Mouse (Mus musculus) right cerebral cortex, postnatal 10 days (tissue): ENCODE results near the gene 3110040M04Rik.
"Not testable (repeated sequence)": the region's sequence is repeated elsewhere in the genome, so short reads cannot be mapped to it uniquely, and the experiment has no call there.

Experiments used
- DNase-seq, 2 experiments: peaks; one replicate each; pipeline ENCODE4 v3.0.0; 2021; ENCODE audit warnings: low spot score in 2 of 2

Gene 3110040M04Rik

DNA sequence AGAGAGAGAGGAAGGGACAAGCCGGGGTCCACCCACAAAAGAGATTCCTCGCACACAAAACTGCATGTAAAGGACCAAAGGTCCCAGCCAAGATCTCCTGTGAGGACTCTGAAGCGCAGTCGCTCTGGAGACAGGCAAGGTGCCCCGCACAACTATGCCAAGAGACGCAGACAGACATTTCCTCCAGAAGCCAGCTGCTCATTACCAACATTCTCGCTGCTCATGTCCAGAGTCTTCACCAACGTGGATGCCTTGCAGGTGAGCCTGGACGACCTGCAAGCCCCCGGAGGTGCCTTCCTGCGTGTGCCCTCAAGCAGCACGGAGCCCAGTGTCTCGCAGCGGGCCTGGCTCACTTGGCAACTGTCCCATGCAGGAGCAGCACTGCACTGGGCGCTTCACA is 11.2 kb upstream of the 3110040M04Rik start:
- DNase-seq, result not testable (repeated sequence)

DNA sequence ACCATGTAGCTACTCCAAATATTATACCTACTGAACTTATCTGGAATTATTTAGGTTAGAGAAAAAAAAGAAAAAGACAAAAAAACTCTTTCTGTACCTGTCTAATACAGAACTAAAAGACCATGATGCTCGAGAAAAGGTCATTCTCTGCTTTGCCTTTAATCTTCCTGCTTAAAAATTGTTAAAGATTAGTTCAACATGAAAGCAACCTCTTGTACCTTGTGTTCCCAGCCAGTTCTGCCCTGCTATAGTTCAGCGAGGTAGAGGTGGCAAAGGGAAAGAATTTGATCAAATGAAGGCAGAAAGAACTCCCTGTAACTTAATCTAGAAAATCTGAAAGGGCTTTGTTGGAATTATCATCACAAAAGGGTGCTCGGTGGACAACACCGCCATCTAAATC is 7.9 kb upstream of the 3110040M04Rik start:
- DNase-seq, result not testable (repeated sequence)

DNA sequence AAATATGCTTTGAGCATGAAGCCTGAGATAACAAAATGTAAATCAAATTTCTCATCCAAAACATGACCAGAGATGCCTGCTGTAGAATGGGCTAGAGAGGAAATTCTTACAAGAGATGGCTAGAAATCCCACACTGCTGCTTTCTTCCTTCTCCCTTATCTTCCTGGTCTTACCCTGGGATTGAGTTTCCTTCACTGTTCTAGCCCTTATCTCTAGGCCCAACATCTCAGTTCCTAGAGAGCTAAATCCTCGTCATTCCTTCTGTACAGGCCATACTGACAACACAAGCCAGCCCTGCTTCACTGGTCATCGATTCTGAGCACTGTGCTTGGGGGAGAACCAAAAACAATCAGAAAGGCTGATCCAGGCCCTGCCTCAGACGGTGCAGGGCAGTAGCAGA is 7.2 kb upstream of the 3110040M04Rik start:
- not testable (repeated sequence) for DNase-seq

DNA sequence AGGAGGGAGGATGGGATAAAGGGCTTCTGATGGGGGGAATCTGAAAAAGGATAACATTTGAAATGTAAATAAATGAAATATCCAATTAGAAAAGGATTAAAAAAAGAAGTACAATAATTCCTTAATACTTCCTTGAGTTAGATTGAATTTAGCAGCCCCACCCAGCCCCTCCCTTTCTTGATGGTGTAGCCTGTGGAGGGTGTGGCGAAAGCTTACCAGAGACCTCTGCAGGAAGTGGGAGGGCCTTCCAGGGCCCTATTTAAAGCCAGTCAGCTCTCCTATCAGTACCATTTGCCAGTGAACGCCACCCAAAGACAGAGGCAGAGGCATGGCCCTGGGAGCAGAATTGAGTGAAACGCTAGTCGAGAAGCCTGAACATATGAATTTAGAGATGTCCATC is 5.8 kb upstream of the 3110040M04Rik start, which contains the start of gene Gm47995:
Gm47995 (plus strand) TSS at position 329 of the 400 bp plus-strand sequence.
- DNase-seq, result not testable (repeated sequence)

DNA sequence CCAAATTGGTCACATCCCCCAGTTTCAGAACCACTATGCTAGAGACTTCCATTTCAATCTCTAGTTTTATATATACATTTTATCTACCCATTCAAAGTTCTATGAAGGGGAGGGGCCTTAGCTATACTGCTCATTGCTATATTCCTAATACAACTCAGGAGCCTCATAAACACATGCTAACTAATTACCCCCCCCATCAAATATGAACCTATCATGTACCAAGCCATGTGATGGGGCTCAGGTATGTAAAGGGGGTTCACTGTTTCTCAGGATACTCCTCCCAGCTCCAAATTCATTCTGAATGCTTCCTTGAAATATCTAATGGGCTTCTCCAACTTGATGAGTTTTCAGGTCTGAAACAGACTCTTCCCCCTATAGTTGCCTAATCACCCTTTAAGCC is 3.3 kb upstream of the 3110040M04Rik start:
- not testable (repeated sequence) for DNase-seq

DNA sequence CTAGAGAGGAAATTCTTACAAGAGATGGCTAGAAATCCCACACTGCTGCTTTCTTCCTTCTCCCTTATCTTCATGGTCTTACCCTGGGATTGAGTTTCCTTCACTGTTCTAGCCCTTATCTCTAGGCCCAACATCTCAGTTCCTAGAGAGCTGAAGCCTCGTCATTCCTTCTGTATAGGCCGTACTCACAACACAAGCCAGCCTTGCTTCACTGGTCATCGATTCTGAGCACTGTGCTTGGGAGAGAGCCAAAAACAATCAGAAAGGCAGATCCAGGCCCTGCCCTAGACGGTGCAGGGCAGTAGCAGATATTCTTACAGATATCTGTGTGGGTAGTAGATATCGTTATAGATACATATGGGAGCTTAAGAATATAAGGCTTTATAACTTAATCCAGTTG is 1.1 kb upstream of the 3110040M04Rik start:
- not testable (repeated sequence) for DNase-seq

DNA sequence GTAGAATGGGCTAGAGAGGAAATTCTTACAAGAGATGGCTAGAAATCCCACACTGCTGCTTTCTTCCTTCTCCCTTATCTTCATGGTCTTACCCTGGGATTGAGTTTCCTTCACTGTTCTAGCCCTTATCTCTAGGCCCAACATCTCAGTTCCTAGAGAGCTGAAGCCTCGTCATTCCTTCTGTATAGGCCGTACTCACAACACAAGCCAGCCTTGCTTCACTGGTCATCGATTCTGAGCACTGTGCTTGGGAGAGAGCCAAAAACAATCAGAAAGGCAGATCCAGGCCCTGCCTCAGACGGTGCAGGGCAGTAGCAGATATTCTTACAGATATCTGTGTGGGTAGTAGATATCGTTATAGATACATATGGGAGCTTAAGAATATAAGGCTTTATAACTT is 4.6 kb downstream of the 3110040M04Rik start:
- DNase-seq, result not testable (repeated sequence)

DNA sequence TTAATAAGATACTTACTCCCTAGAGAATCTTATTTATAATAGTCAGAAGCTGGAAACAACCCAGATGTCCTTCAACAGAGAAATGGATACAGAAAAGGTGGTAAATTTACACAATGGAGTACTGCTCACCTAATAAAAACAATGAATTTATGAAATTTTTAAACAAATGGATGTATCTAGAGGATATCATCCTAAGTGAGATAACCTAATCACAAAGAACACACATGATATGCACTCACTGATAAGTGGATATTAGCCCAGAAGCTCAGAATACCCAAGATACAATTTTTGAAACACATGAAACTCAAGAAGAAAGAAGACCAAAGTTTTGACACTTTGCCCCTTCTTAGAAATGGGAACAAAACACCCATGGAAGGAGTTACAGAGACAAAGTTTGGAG is 5.0 kb downstream of the 3110040M04Rik start:
- DNase-seq, result not testable (repeated sequence)

DNA sequence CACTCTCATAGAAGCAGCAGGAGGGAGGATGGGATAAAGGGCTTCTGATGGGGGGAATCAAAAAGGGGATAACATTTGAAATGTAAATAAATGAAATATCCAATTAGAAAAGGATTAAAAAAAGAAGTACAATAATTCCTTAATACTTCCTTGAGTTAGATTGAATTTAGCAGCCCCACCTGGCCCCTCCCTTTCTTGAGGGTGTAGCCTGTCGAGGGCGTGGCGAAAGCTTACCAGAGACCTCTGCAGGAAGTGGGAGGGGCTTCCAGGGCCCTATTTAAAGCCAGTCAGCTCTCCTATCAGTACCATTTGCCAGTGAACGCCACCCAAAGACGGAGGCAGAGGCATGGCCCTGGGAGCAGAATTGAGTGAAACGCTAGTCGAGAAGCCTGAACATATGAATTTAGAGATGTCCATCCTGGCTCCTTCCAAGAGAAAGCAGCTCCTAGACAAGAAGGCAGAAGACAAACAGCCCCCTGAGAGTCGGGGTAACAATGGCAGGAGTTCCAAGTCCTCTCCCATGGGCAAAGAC is 6.0 kb downstream of the 3110040M04Rik start, which contains the start of gene Gm47996:
Gm47996 (plus strand) TSS at position 308 of the 532 bp plus-strand sequence.
- DNase-seq, result not testable (repeated sequence)

DNA sequence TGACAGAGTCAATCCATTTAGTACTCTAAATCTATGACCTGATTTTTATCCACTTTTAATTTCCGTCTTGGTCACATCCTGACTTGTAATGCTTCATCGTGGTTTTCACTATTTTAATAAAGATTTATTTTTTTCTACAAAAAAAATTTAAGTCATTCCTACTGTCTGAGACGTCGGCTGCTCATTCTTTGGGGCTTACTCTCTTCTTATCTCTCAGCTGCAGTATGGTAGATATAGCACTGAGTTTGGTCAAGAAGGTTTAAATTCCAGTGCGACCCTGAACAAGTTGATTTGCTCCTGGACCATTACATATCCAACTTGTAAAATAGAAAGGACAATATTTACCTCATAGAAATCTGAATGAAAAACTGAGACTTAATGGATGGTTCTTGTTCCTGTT is 7.7 kb downstream of the 3110040M04Rik start:
- DNase-seq, result not testable (repeated sequence)

DNA sequence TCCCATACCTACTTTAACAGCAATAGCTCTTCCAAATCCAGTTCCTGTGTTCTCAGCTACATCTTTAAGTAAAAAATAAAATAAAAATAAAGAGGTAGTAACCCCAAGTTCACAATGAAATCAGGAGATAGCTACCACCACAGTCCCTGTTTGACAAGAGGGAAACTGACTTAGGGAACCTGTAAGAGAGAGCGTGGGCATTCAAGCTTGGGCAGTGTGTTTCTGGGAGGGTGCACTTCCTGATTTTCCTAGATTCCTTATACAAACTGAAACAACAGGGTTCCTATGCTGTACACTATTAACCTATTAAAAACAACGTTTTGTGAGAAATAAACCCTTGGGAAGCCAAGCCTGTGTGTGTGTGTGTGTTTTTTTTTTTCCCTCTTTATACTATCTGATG is 10.9 kb downstream of the 3110040M04Rik start:
- no peak for DNase-seq

DNA sequence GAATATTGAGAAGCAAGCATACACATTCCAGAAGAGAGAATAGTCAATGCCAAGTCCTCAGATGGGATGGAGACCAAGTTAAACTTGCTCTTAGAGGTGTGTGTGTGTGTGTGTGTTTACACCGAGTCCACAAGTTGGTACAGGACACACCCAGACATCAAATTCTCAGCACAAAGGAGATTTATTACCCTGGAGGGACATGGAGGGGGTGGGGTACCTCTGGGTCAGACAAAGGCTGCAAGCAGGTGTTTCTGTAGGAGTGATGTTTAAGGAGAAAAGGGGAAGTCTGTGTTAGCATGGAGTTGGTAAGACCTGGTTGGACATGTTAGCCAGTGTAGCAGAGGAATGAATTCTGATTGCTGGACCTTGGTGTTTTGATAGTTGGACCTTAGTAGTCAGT is 12.1 kb downstream of the 3110040M04Rik start:
- no peak for DNase-seq

DNA sequence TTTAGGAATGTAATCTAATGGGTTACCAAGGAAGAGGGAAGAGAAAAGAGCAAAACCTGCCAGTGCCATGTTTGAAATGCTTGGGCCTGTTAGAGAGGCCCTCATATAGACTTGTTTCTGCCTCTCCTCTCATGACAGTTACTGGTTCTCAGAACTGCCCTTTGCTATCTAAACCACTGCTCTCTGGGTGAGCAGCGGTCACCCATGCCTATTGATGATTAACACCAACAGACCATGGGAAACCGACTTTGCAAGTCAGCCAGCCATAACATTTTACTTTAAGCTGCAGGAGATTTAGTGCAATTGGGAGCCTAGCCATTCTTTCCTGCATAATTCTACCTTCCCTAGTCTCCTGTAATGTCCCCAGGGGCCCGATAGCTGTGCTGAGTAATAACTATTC is 12.5 kb downstream of the 3110040M04Rik start:
- no peak for DNase-seq

DNA sequence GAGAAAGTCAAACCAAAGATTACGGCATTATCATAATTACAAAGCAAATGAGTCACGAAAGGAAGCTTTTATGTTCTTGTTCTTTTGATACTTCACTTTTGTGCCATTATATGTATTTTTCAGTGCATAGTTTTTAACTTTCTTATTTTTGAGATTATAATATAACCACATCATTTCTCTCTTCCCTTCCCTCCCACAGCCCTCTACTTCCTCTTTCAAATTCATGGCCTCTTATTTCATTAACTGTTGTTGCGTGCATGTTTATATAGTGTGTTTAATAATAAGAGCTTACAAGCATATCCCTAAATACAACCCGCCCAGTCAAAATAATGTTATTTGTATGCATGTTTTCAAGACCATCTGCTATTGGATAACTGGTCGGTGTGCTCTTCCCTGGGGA is 15.1 kb downstream of the 3110040M04Rik start:
- DNase-seq, result no peak

DNA sequence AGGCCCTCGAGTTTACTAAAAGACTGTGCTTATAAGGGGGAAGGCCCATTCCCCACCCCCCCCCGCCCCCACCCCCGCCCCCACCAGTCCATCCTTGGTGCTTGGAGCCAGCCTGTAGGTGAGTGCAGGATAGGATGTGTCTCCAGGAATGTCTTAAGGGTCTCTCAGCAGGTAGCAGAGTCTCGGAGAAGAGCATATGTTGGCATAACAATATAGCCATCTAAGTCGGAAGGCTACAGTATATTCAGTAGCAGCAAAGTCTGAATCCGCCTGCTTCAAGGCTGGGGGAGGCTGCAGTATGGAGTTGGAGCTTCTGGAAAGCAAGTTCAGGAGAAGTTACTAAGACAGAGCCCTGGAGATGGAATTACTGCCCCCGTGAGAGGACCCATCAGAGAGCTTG is 16.2 kb downstream of the 3110040M04Rik start:
- DNase-seq, result no peak

DNA sequence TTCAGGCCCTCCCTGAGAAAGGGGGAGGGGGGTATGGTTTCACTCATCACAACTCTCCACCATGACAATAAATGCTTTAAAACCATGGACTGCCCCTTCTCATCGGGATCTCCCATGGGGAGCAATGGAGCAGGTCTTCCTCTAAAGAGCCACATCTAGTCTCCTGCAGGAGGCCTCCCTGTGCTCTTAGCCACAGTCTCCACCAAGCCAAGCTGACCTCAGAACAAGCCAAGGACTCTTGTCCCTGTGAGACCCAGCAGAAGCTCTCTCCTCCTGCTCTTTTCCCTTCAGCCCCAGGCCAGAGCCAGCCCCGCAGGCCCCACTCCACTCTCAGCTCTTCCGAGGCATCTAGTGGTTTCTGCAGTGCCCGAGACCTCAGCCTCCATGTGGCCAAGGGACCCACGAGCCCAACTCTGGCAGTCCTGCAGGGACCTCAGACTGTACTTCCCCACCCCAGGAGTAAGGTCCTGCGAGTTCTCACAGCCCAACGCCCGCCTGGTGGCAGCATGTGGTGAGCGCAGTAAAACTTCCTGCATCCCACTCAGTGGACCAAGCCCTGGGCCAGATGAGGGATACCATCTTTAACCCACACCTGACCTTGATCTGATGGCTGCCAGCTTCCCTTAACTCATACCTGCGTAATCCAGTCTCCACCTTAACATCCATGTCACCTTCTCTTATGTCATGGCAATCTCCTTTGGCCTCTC is 18.8 kb downstream of the 3110040M04Rik start:
- DNase-seq, result no peak

DNA sequence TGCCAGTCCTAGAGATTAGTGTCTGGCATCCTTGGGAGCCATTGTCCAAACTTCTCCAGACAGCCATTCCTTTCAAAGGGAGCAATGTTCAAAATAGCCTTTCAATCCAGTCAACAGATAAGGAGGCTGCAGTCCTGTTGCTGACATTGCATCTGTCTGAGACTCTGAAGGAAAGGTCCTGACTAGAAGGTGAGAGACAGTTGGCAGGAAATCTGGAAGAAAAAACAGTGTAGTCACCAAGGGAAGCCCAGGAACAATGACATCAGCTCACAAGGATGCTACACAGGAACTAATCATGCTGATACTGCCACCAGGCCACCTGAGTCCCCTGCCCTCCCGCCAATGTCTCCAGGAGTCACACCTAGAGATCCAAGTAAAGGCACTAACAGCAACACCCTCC is 19.5 kb downstream of the 3110040M04Rik start:
- DNase-seq, result no peak

DNA sequence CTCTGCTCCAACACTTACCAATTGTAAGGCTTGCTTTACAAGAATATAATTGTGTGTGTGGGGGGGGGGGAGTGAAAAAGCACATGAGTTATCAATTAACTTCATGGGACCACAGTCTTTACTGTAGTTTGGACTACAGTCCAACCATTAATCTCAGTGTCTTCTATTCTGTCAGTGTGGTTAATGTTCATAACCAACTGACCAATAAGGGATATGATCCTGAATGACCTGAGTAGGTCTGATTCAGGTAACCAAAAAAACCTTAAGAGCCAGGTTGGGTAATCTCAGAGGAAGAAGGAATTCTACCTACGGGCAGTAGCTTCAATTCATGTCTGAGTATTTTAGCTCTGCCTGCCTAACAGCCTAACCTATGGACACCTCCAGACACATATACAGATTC is 20.6 kb downstream of the 3110040M04Rik start:
- DNase-seq, result no peak

DNA sequence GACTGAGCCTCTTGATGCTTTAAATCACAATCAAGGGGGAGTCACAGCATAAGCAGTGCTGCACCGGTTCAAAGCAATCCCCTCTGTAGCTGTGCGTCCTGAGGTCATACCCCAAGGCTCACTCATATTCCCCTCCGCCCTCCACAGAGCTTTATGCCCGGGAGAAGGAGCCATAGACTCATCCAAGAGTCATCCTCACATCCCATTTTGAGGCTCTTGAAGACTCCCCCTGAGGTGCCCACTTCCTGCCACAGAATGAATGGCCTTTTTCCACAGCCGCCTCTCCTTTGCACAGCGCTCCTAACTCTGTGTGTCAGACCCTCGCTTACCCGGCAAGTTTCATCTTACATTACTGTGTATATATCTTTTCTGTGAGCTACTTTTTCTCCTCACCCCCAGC is 23.6 kb downstream of the 3110040M04Rik start:
- DNase-seq, result no peak

DNA sequence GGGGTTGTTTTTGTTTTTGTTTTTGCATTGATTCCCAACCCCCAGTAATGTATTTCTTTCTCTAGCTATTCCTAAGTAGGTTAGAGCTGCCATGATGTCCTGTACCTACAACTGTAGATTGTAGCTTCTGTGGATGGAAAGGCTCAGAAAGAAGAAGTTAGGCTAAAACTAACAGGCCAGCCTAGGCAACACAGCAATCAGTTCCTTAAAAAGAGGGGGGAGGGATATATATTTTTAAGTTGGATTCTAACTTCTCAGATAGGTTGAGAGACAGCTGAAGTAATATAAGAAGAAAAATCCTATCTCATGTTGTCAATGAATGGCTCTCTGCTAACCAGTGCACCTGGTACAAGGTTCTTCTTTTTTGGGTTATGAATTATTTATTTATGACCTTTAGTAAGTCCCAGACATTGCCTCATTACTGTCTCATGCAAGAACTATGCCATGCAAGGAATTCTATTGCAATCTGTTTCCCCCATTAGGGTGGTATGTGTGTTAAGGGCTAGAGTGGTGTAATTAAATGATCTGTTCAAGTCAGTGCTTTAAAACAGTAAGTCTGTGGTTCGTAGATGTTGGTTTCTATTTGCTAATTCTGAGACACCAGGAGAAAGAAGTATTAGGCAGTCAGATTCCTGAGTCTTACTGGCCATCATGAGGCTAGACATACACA is 24.5 kb downstream of the 3110040M04Rik start:
- no peak for DNase-seq

DNA sequence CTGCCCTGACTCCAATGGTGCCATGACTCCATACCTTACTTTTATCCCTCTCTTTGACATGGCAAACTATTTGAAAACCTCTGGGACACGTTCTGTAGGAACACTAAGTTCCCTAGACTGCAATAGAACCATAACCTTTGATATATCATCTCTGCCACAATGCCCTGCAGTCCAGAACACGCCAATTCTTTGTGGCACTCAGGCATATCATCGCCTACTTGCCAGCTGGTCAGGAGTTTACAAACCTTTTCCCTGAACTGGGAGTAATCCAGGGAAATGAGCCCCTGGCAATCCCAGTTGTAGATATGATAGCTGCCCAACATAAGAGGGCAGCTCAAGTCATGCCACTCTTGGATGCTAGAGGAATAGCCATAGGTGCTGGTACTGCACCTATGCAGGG is 28.4 kb downstream of the 3110040M04Rik start:
- no peak for DNase-seq

DNA sequence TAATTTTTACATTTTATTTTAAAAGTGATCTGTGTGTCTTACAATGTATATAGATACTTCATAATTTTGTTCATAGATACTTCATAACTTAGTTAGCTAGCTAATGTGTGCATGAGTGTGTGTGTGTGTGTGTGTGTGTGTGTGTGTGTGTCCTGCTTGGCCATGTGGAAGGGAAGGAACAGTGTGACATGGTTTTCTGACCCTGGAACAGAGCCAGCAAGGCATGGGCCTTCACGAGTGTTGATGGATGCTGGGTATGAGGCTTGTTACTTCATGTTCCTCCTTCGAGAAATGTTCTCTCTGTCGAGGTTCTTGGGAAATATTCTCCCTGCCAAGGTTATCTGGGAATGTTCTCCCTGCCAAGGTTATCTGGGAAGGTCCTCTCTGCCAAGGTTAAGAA is 29.8 kb downstream of the 3110040M04Rik start:
- DNase-seq, result no peak

DNA sequence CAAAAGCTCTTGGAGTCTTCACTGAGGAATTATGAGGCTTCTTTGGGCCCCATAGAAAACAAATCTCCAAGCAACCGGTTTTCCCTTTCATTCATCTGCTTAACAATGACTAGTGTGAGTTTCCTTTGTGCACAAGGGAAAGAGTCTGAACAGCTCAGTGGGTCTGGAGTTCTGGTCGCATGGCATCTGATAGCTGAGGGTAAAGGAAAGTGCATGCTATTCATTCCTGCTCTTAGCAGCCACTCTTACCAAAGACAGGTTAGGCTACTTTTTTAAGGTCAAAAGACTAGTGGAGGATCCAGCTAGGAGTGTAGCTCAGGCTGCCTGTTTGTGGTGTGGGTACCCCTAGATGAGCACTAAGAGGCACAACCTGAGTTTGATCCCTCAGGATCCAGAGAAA is 31.7 kb downstream of the 3110040M04Rik start:
- no peak for DNase-seq
